Mouse (Mus musculus) Muller cell, postnatal 12 days (primary cell): Measurements from ENCODE around the gene Atp8b5.

ENCODE experiments used
- DNase-seq: peaks from one replicate; pipeline ENCODE4 v3.0.0-alpha.2; 2015; ENCODE audit errors: inconsistent ontology term

Atp8b5 gene

DNA sequence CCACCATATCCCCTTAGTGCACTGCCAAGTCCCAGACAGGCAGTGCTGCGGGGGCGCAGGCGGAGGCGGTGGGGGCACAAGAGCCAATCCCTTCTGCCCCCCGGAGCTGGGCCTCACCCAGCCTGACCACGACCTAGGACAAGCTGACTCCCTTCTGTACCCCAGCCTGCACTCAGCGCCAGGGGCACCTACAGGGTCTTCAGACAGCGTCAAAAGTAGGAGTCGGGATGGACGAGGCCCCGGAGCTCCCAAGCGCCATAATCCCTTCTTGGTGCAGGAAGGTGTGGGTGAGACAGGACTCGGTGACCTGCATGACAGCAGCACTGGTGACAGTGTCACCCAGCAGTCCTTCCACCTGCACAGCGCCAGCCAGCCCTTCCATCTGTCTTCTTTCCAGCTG lies 147.8 kb downstream of the Atp8b5 start:
- DNase-seq: no peak

DNA sequence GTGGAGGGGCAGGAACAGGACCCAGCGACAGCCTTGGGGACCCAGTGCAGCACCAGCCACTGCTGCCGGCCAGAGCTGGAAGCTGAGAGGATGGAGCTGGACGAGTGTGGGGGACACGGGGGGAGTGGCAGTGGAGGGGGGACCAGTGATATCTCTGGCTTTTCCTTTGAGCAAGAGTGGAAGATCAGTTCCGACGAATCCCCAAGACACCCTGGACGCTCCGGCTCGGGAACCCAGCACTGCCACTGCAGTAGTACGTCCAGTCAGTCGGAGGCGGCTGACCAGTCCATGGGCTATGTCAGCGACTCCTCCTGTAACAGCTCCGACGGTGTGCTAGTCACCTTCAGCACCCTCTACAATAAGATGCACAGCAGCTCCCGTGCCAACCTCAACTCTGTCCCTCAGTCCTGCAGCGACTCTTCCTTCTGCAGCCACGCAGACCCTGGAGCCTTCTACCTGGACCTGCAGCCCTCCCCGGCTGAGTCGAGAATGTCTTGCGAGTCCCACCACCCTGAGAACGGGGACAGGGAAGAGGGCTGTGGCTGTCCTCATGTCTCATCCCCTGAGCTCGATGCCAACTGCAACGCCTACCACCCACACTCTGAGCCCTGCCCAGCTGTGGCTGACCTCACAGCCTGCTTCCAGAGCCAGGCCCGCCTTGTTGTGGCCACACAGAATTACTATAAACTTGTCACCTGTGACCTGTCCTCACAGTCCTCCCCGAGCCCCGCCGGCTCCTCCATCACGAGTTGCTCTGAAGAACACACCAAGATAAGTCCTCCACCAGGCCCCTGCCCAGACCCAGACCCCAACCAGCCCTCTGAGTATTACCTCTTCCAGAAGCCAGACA lies 148.5 kb downstream of the Atp8b5 start:
- DNase-seq: no peak

GRCm38 (mm10) chr4:43416071-43416490 lies 149.1 kb downstream of the Atp8b5 start:
- DNase-seq: no peak

GRCm38 (mm10) chr4:43417269-43418062 lies 150.5 kb downstream of the Atp8b5 start:
- no peak for DNase-seq

- no peak for DNase-seq
Measured at GRCm38 (mm10) chr4:43418450-43418849, 151.5 kb downstream of the Atp8b5 start.

DNA sequence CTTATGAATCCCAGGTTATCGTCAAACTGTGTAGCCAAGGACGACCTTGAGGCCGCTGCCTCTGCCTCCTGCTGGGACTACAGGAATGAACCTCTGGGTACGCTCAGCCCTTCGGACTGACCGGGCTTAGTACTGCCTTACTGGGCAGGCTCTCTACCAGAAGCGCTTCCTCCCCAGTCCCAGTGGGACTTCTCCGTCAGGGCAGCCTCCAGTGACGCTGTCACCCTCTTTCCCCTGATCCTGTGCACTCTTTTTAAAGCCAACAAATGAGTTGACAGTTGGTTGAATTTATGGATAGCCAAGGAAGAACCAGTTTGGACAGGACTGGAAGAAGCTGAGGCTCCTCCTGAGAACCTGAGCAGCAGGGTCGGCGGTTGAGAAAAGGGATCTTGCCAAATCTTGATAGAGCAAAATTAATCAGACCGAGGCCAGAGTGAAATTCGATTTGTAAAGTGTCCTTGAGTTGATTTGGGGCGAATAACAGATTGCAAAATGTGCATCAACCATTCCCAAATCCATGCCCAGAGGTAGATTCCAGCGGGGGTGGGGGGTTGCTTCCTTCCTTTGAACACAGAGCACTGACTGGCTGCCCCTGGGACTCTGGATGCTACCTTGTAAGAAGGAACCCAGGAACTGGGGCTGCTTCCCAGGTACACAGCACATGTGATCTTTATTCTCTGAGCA lies 152.2 kb downstream of the Atp8b5 start:
- DNase-seq: no peak

DNA sequence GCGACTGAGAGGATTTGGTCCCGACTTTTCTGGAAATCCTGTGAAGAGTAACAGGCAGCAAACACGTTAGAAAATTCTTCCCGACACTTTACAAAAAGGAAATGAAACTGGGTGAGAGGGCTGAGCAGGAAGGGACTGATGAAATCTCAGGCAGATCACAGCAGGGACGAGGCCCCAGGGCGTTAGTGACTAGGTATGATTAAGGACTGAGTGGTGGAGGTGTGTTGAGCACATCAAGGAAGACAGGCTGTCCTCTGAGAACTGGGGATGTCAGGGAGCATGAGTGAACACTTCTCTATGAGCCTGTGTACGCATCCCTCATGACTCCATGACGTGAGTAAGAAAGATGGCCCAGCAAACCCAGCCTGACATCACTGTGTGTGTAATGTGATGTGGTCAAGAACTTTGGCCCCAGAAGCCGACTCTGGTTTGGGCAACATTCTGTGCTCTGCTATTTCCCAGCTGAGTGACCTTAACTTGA lies 152.9 kb downstream of the Atp8b5 start:
- peak; percentile 65 for DNase-seq

DNA sequence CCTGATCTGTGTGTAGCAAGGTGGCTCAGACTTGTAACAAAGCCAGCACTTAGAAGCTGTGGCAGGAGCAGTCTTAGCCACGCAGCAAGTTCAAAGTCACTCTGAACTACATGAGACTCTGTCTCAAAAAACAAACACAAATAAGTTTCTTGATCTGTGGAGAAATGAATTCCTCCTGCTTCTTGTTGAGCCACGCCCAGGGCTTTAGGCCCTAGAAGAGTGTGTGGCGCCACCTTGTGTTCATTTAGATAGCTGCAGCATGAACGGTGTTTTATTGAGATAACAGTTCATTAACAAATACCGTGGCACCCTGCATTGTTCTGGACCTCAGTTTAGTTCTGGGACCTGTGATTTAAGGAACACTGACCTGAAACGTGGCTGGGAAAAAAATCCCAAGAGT lies 153.3 kb downstream of the Atp8b5 start:
- DNase-seq: peak; percentile 63

GRCm38 (mm10) chr4:43421632-43422240 lies 154.8 kb downstream of the Atp8b5 start:
- DNase-seq: no peak
